Mouse (Mus musculus) thymus, postnatal 4 days (tissue): ENCODE measurements around the gene Gm17949.

Source experiments
- DNase-seq: peaks from one replicate; pipeline ENCODE4 v3.0.0; 2021

Gene Gm17949

DNA sequence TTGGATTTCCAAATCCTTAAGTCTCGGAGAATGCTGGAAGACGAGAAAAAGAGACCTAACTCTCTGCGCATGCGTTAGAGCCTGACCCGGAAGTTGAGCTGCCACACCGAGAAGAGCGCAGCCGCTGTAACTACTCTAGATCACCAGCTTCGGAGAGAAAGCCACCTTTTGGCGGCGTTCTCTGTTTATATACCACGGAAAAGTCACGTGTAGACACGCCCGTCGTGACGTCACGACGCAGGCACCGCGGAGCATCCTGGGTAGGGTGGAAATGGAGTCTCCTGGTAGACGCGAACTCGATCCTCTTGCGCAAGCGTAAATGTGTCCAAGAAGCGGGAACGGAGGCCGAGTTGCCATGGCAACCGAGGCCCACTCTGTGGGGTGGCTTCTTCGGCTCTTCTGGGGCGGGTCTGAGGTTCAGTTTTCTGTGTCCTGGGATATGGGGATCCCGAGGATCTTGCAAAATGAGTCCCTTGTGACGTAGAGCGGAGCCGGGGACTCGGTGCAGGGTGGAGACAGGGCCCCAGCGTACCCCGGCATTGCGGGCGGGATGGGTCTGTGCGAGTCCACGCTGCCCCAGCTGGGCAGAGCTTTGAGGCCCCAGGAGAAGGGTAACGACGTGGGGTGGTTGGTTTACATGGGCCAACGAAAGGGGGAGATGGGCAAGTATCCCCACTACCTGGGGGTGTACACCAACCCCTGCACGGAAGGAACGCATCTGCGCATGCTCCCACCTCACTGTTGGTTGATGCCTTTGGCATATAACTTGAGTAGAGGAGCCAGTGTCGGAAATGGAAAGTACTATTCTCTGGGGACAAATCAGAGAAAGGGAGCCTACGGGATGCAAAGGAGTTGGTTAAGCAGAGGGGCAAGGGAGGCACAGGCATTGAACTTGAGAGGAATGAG lies at the start of gene Gm17949, which contains the start of gene Gtf2f1:
Gene Gm17949 (plus strand): TSS at position 234 of the 906 bp plus-strand sequence.
Gene Gtf2f1 (minus strand): TSS at position 53 of the 906 bp plus-strand sequence.
- DNase-seq, result peak; percentile 92

DNA sequence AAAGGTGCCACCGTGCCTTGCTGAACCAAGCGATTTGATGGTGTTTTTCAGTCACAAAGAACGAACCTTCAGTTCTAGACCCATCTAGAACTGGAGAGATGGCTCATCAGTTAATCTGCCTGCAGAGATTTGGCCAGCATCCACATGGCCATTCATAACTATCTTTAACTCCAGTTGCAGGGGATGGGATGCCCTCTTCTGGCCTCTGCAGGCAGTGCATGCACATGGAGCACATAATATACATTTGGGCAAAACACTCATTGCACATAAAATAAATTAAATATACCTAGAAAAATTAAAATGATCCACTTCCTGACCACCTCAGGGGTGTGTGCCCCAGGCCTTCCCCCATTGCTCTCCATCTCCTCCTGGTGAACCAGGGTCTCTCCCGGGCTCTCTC lies 49.4 kb upstream of the Gm17949 start:
- no peak for DNase-seq

DNA sequence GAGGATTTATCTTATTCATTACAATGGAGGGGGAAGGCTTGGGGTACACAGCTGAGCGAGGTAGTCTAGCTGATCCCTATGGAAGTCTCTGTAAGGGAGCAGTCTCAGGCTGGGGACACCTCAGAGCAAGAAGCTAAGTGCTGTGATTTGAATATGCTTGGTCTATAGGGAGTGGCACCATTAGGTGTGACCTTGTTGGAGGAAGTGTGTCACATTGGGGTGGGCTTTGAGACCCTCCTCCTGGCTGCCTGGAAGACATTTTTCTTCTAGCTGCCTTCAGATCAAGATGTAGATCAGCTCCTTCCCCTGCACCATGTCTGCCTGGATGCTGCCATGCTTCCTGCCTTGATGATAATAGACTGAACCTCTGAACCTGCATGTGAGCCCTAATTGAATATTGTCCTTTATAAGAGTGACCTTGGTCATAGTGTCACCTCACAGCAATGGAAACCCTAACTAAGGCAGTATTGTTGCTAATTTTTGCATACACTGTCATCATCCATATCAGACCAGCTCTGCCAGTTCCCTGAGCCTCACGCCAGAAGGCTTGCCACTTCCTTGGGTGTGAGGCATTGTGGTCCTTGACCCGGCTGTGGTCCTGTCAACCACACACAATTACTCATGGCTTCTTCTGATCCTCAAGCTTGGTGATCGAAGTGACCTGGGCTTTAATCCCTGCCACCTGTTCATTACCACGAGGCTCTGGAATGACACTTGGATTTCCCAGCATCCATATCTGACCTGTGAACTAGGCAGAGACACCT lies 48.4 kb upstream of the Gm17949 start:
- no peak for DNase-seq

DNA sequence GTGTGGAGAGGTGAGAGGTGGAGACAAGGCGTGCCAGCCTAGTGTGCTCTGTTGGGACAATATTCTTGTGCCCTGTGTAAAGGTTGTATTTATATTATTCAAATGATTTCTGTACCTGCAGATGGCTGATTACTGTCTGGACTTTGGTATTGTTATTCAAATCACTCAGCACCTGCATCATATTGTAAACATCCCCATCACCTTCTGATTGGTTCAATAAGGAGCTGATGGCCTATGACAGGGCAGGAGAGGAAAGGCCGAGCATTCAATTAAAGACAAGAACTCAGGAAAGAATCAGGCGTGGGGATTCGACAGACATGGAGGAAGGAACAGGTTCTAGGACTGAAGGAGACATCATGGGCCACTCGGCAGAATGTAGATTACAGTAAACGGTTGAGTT lies 47.6 kb upstream of the Gm17949 start:
- no peak for DNase-seq

DNA sequence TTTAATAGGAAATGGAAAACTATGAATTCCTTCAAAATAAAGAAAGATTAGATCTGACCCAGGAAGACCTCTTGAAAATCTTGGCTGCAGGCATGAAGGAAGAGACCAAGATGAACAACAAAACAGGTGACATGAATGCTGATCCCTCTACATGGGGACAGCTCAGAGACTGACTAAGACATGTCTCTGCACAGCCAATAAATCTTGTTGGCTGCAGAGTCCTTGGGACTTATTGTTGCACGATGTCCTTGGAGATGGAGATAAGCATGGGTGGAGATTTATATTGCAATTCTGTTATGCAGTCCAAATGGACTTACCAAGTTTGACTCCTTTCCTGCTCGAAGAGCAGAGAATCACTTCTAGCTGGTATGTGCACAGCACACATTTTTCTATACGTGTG lies 41.9 kb upstream of the Gm17949 start:
- DNase-seq, result no peak

DNA sequence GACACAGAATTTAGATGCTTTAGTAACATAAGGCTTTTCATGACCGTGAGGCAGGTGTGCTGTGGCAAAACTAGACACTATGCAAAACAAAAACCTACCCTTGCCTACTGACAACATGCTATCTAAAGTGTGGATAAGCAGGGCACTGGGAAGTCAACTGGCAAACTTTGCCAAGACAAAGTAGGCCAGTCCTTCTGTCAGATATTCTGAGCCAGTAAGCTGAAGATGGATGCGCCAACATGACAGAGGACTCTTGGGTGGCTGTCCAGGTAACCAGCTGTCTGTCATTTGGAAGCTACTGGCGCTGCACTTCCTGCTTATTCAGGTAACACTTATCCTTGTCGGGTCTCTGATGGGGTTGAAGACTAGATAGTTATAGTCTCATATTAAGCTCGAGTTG lies 41.2 kb upstream of the Gm17949 start:
- DNase-seq, result no peak

DNA sequence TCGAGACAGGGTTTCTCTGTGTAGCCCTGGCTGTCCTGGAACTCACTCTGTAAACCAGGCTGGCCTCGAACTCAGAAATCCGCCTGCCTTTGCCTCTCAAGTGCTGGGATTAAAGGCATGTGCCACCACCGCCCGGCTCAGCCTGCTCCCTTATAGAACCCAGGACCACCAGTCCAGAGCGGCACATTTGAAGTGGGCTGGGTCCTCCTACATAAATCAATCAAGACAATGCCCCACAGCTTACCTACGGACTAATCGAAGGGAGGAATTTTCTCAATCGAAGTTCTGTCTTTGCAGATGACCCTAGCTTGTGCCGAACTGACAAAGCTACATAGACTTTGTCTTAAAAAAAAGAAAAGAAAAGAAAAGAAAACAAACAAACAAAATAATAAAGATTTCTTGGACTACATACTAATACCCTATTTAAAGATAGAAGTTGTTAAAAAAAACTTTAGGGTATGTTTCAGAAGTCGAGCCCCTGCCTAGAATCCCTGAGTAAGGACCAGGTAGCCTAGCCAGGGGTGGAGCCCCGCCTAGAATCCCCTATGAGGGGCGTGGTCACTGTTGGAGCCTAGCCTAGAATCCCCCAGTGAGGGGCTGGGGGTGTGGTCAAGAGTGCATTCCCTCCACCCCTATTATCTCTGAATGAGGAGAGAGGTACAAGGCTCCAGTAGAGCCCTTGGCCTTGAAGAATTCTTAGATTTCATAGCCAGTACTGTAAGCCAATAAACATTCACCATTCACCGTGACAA lies 37.1 kb upstream of the Gm17949 start:
- DNase-seq, result no peak

DNA sequence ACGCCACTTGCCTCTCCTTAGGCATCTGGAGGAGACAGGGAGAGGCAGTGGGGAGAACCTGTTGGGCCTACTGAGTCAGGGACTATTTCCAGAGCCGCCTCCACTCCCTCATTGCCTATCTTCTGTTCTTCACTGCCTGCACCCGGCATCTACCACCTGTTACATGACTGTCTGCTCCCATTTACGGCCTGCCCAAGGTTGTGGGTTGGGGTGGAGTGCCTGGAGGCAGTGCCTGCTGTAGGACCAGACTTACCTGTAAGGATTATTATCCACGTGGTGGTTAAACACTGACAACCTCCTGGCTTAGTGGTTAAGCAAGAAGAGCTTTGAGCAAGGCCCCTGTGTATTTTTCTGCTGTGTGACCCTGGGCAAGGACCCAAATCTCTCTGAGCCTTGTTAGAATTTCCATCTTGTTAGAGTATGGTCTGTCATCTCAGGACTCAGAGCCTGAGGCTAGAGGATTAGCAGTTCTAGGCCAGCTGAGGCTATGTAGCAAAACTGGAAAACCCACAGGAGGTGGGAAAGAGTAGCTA lies 36.5 kb upstream of the Gm17949 start:
- DNase-seq, result no peak

DNA sequence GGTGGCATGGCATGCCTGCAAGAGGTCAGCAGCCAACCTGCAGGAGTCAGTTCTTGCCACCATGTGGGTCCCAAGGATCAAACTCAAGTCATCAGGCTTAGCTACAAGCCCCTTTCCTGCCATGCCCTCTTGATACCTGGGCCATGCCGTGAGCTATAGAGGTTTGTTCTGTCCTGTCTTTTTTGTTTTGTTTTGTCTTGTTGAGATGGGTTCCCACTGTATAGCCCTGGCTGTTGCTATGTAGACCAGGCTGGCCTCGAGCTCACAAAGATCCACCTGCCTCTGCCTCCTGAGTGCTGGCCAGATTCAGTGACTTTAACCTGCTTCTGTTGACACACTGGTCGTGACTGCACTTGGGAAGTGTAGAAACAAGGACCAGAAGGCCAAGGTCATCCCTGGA lies 35.9 kb upstream of the Gm17949 start:
- no peak for DNase-seq

DNA sequence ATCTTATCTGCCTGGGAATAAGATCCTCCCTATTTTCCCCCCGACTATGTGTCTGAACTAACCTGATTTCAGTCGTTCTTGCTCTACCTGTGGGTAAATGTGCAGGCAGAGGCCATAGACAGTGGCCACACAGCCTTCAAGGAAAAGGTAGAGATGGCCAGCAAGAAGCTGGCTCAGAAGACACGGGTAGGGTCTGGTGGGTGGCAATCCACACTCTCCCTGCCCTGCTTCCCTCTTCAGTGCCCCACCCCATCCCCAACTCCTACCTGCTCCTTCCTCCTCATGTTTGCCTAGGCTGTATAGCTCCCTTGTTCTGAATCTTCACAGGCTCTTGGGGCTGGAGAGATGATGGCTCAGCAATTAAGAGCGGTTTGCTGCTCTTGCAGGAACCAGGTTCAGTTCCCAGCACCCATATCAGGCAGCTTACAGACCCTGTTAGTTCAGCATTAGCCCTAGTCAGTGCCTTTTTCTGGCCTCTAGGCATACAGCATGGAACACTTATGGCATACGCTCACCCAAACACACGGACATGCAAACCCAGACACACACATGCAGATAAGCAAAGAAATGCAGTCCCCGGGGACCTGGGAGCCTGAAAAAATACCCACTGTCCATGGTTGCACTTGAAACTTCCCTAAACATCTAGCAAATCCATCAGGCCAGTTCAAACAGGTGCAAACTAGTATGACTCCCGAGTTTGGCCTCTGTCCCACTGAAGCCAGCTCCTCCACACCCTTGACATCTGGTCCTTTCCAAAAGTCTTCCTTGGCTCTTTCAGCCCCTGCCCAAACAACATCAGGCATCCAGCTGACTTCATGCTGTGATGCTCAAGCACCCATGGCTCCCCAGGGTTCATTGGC lies 34.5 kb upstream of the Gm17949 start:
- DNase-seq, result no peak

DNA sequence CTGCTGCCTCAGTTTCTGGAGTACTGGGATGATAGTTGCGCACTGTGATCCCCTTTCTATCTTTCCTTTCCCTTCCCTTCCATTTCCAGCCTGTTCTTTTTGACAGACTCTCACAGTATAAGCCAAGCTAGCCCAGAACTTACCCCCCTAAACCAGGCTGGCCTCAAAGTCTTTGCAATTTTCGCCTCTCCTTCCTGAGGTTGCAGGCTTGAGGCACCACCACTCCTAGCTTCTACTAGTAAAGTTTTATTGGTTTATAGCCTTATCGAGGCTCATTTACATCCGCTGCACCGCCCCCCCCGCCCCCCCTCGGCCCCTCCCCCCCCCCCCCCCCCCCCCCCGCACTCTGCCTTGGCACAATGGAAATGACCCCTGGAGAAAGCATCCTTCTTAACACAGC lies 31.7 kb upstream of the Gm17949 start:
- DNase-seq, result no peak

DNA sequence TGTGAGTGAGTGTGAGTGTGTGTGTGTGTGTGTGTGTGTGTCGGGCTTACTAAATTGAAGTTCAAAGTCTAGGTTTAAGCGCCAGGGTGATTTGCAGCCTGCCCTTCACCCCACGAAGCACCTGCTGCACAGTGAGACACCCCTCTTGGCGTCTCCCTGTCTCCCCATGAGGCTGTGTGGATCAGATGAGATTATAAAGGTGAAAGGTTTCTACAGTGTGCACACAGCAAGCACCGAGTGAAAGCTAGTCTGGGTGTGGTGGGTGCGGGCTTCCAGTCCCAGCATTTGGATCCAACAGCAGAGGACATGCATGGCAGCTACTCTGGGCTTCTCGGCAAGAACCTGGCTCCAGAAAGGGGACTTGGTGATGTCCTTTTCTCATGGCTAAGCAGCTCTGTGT lies 30.2 kb upstream of the Gm17949 start:
- DNase-seq, result no peak

DNA sequence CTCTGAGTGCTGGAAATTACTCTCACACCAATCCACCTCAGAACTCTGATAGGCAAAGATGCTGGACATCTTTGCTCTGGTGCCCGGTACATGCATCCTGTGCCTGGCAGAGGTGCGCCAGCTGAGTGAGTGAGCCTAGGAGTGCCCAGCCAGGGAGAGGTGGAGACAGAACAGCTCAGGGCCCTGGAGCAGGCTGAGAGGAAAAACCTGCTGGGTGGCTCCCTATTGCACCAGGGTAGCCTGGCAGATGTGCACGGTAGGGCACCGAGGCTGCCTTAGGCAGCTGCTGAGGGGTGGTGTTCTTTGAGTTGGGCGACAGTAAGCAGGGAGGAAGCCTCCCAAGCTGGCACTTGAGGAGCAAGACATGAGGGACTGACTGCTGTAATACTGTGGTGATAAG lies 29.3 kb upstream of the Gm17949 start, which contains the start of gene Acer1:
Gene Acer1 (minus strand): TSS at position 114 of the 400 bp plus-strand sequence.
- DNase-seq, result no peak

DNA sequence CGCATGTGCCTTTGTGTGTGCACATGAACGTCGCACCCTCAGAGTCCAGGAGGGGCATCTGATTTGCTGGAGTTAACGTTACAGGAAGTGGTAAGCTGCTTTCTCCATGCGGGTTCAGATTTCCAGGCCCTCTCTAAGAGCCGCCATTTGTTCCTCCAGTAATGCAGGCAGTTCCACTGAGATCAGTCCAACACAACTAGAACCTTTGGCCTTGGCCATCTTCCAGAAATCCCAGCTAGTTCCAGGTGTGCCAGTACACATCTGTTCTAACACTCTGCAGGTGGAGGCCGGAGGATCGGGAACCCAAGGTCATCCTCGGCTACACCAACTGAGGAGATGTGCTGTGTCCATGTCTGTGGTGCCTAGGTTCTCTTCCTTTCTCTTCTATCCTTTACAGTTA lies 26.4 kb upstream of the Gm17949 start:
- DNase-seq, result no peak

DNA sequence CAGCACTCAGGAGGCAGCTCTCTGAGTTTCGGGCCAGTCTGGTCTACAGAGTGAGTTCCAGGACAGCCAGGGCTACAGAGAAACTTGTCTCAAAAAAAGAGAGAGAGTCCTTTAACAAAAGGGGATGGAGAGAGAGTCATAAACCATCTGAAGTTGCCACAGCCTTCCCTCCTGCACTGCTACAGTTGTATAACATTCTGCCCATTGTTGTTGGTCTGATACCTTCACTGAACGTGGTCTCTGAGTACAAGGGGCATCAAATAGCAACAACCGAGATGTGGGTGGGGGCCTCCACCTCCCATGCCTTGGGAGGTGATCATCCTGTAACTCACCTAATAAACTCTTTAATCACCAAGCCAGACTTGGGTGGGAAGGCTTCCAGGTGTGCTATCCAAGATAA lies 25.6 kb upstream of the Gm17949 start:
- DNase-seq, result no peak

DNA sequence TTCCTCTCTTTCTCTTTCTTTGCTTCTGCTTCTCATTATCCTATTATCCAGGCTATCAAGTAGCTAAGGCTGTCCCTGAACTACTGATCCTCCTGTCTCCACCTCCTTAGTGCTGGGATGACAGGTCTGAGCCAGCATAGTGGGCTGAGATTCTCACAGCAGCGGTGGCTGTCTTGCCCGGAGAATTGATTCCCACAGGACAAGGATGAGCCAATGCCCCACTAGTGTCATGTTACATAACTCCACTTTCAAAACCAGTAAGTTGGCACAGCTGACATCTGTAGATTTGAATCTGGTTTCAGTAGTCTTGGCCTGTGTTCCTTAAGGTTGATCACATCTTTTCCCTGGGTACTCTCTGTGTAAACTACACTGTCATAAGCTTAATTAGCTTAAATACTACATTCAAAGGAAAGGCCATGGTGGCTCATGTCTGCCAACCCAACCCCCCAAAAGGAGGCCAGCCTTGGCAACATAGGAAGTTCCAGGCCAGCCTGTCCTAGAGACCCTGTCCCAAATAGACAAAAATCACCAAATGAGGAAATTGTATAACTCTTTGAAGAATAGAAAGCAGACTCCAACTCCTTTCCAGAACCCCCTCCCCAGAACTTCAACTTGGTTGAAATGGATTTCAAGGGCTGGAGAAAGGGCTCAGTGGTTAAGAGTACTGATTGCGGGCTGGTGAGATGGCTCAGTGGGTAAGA lies 25.0 kb upstream of the Gm17949 start:
- DNase-seq, result no peak

DNA sequence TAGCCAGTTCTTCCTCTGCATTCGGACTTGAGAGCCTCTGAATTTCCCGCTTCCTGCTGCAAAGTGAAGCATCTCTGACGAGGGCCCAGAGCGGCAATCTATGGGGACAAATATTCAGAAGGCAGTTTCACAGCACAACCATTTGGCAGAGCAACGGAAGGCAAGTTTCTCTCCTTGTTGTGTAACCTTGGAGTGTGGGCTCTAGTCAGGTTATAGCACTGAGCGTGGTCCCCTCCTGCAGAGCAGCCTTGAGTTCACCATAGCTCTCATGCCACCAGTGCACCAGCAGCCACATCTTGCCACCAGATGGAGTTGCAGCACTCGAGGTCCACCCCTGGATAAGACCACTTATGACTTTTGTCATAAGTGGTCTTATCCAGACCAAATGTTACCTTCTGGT lies 22.8 kb upstream of the Gm17949 start:
- no peak for DNase-seq

DNA sequence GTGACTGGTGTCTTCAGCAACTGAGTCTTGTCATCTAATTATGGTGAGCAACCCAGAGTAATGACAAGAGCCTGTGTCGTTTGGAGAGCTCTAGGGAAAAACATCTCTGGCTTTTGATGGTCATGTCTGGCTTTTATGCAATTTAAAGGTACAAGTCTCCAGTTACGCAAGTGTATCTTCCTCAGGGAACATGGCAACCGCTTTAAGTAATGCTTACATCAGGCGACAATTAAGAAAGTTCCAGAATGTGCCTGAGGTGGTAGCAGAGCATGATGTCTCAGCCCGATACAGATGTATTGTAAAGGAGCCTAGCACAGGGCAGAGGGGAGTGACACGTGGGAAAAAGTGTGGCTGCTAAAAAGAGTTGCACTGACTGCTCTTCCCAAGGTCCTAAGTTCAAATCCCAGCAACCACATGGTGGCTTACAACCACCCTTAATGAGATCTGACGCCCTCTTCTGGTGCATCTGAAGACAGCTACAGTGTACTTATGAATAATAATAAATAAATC lies 22.3 kb upstream of the Gm17949 start:
- DNase-seq, result no peak

DNA sequence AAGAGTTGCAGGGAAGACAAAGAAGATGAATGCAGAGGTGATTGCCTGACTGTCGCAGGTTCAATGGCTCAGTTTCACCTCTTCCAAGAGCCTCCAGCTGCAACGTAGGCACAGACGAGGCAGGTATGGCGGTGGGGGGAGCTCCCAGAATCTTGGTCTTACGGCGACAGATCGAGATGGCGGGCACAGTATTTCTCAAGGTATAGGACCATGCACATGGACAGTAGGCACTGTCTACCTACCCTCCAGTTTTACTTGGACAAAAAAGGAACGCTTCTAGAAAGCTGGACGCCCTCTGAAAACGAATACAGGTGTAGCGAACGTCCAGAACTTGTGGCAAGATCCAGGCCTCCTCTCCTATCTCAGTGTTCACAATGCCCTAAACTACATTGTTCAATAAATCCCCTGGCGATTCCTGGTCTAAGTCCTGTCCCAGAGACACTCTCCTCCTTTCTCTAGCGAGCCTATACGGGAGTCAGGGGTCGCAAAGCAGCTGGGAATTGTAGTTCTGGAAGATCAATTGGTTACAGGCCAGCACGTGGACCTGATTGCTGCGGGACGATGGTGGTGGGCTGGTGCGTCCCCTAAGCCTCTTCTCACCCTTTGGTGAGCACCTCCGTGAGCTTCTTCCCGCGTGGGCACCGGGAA lies 21.7 kb upstream of the Gm17949 start:
- peak; percentile 48 for DNase-seq

DNA sequence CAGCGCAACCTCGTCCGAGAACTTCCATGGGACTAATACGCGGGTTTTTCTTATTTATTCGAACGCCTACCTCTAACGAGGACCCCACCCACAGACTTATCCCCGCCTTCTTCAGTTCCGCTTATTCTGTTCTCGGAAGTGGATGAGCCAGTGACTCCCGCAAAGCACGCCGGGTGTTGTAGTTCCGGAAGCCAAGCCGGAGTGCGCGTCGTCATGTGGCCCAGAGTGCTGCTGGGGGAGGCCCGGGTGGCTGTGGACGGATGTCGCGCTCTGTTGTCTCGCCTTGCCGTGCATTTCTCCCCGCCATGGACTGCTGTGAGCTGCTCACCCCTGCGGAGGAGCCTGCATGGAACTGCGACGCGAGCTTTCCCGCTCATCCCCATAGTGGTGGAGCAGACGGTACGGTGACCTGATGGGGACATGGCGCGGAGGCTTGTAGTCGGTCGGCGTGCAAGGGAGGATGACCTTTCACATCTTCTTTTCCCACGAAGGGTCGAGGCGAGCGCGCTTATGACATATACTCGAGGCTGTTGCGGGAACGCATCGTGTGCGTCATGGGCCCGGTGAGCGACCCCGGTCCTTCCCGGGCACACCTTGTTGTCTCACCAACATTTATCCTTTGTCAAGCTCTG lies 21.0 kb upstream of the Gm17949 start, which contains the start of gene Clpp:
Gene Clpp (plus strand): TSS at position 191 of the 632 bp plus-strand sequence.
- DNase-seq, result peak; percentile 96
